In genomic region chr2:25109487-25109886, GRCm38 (mm10) we compare ENCODE assay signal across 1 mouse cellular context.
TF ChIP-seq lines count a peak whose summit lies in the region.

No protein-coding gene starts in this region.

TF ChIP-seq in CH12.LX, 34 proteins besides CTCF, POLR2A, EP300 and RAD21 (continued from another document):
- TF ChIP-seq TBP (conservative IDR thresholded peaks at IDR 0.05; ENCODE audit: low read depth, low read length) = no peak
- TF ChIP-seq IRF4 (IDR thresholded peaks at IDR 0.05; ENCODE audit: low read depth, low read length) = no peak
- TF ChIP-seq ETS1 (conservative IDR thresholded peaks at IDR 0.05; ENCODE audit: low read depth, low read length) = no peak
- no peak for TF ChIP-seq SIN3A (IDR thresholded peaks at IDR 0.05; ENCODE audit: low read length)
- TF ChIP-seq HCFC1 (IDR thresholded peaks at IDR 0.05; ENCODE audit: low read depth, low read length) = no peak
- TF ChIP-seq BHLHE40 (IDR thresholded peaks at IDR 0.05; ENCODE audit: low read depth, low read length) = no peak
- TF ChIP-seq E2F4 (IDR thresholded peaks at IDR 0.05; ENCODE audit: insufficient replicate concordance, low read depth, low read length) = no peak
- TF ChIP-seq ZNF384 (IDR thresholded peaks at IDR 0.05; ENCODE audit: low read depth, low read length) = no peak
- no peak for TF ChIP-seq TCF12 (IDR thresholded peaks at IDR 0.05; ENCODE audit: low read depth, low read length)
- no peak for TF ChIP-seq MAFK (IDR thresholded peaks at IDR 0.05; ENCODE audit: insufficient replicate concordance, low read length)
- no peak for TF ChIP-seq JUN (IDR thresholded peaks at IDR 0.05; ENCODE audit: insufficient read depth, low read depth, low read length)
- TF ChIP-seq RCOR1 (conservative IDR thresholded peaks at IDR 0.05; ENCODE audit: low read depth, low read length) = no peak
- TF ChIP-seq MXI1 (IDR thresholded peaks at IDR 0.05; ENCODE audit: low read depth, low read length) = no peak
- TF ChIP-seq NELFE (IDR thresholded peaks at IDR 0.05; ENCODE audit: low read depth, low read length) = no peak
- TF ChIP-seq UBTF (IDR thresholded peaks at IDR 0.05; ENCODE audit: low read depth, low read length) = no peak
